Mouse (Mus musculus): Measurements from ENCODE around the gene Gpcpd1. TPM values are rescaled to one million over a fixed set of nuclear protein-coding genes. Genes with fewer than 3 reads are reported as not detected.

Gene Gpcpd1
- polyA plus RNA-seq, 1 experiment, result 9.1 TPM

DNA sequence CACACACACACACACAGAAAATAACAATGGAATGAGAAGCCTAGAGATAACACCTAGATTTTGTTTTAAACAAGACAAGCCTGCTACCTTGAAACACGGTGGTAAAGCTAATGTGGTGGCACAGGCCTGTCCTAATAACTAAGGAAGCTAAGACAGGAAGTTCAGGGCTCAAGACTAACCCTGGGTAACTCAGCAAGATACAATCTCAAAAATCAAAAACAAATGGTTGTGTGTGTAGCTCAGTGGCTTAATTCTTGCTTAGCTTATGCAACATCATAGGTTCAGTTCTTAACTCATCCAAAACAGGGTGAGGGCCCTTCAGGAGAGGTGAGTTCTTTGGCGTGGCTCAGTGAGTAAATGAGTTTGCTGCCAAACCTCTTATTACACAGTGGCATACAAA is 20.1 kb downstream of the Gpcpd1 start:
- Histone ChIP-seq H3K4me3 (replicated peaks) (no peak overlapping the region), H3K4me1 (ENCODE audit: control insufficient read depth) (peaks cover 19% of the 10 kb centered on the region), H3K9me3 (ENCODE audit: control insufficient read depth, low read length) (no peaks in the 10 kb centered on the region), H3K36me3 (ENCODE audit: control insufficient read depth) (peaks cover 100% of the 10 kb centered on the region), H3K27me3 (ENCODE audit: control insufficient read depth) (no peaks in the 10 kb centered on the region)
- TF ChIP-seq GATA1 (IDR thresholded peaks at IDR 0.05; ENCODE audit: low read length) (no peak), TAL1 (IDR thresholded peaks at IDR 0.05; ENCODE audit: low read length) (no peak)

DNA sequence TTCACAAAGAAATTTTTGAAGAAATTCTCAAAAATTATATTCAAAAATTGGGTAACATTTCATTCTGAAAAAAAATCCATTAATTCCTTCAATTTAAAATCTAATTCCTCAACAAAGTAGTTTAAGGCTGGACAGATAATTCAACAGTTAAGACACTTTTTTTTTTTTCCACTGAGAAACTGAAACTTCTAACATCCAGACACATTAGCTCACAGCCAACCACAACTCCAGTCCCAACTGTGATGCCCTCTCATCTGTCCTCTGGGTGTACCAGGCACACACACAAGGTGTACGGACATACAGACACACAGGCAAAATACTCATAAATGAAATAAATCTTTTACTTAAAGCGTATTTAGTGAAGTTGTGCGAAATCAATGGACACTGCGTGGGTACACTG is 25.7 kb downstream of the Gpcpd1 start:
- H3K27me3 ChIP-seq (ENCODE audit: control insufficient read depth), result no peaks in the 10 kb centered on the region
- no peaks in the 10 kb centered on the region for H3K9me3 ChIP-seq (ENCODE audit: control insufficient read depth, low read length)
- no peaks in the 10 kb centered on the region; the same call in 1 of the 2 replicates for H3K4me1 ChIP-seq (ENCODE audit: control insufficient read depth)
- H3K4me3 ChIP-seq (replicated peaks), result no peak overlapping the region
- TF ChIP-seq GATA1 (IDR thresholded peaks at IDR 0.05; ENCODE audit: low read length) (no peak), TAL1 (IDR thresholded peaks at IDR 0.05; ENCODE audit: low read length) (no peak)
- peaks cover 97% of the 10 kb centered on the region for H3K36me3 ChIP-seq (ENCODE audit: control insufficient read depth)

DNA sequence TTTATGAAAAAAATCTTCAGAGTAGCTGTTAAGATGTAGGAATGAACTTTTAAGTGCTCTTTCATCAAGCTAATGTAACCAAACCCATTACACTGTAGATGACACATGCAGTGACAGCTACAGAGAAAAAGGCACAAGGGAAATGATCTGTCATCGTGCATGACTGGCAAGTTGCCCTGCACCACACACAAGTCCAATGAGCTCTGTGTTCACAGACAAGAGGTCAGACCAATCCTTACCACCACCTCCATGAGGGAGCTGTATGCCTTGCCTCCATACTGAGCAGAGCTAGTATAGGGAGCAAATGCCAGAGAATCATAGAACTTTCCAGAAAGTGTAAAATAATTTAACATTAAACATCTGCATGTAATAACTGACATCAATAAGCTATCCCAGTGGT is 59.7 kb downstream of the Gpcpd1 start:
- TF ChIP-seq GATA1 (IDR thresholded peaks at IDR 0.05; ENCODE audit: low read length) (no peak), TAL1 (IDR thresholded peaks at IDR 0.05; ENCODE audit: low read length) (no peak)
- H3K4me1 ChIP-seq (ENCODE audit: control insufficient read depth), result no peaks in the 10 kb centered on the region; the same call in 1 of the 2 replicates
- H3K9me3 ChIP-seq (ENCODE audit: control insufficient read depth, low read length), result no peaks in the 10 kb centered on the region
- H3K36me3 ChIP-seq (ENCODE audit: control insufficient read depth), result peaks cover 64% of the 10 kb centered on the region
- no peak overlapping the region for H3K4me3 ChIP-seq (replicated peaks)
- H3K27me3 ChIP-seq (ENCODE audit: control insufficient read depth), result no peaks in the 10 kb centered on the region

DNA sequence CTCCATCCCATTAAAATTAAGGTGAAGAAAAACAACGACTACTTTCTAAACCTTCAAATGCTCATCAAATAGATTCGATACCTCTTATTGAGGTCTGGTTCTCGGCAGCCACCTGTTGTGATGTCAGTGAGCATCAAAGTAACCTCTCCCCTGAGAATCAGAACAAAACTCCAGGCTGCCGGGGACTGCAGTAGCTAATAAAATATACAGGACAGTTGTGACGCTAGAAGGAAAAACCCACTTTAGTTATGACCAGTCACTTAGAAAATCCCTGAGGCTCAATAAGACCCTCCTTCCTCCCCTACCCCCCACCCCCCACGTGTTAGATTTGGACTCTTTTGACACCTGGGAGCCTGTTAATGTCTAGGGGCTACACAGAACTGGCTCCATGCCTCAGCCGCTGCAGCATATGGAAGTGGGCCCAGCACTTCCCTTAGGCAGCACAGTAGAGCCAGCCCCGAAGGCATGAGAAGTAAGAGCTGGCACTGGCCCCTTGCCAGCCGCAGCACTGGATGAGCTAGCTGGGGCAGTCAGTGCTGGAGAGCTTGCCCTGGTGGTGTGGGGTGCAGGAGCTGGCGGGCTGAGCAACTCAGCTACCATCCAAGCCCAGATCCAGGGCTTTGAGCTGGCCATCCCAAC is 60.5 kb downstream of the Gpcpd1 start:
- Histone ChIP-seq H3K4me3 (replicated peaks) (no peak overlapping the region), H3K9me3 (ENCODE audit: control insufficient read depth, low read length) (no peaks in the 10 kb centered on the region), H3K4me1 (ENCODE audit: control insufficient read depth) (no peaks in the 10 kb centered on the region; the same call in 1 of the 2 replicates), H3K36me3 (ENCODE audit: control insufficient read depth) (peaks cover 56% of the 10 kb centered on the region), H3K27me3 (ENCODE audit: control insufficient read depth) (no peaks in the 10 kb centered on the region)
- no peak for TF ChIP-seq TAL1 (IDR thresholded peaks at IDR 0.05; ENCODE audit: low read length)
- no peak for TF ChIP-seq GATA1 (IDR thresholded peaks at IDR 0.05; ENCODE audit: low read length)

- H3K36me3 ChIP-seq (ENCODE audit: control insufficient read depth), result peaks cover 47% of the 10 kb centered on the region
- TF ChIP-seq GATA1 (IDR thresholded peaks at IDR 0.05; ENCODE audit: low read length) (no peak), TAL1 (IDR thresholded peaks at IDR 0.05; ENCODE audit: low read length) (no peak)
These were observed 61.4 kb downstream of the Gpcpd1 start for GRCm38 (mm10) chr2:132526110-132526509.

GRCm38 (mm10) chr2:132518021-132518901 is 69.3 kb downstream of the Gpcpd1 start:
- no peaks in the 10 kb centered on the region for H3K36me3 ChIP-seq (ENCODE audit: control insufficient read depth)
- peaks cover 12% of the 10 kb centered on the region for H3K4me1 ChIP-seq (ENCODE audit: control insufficient read depth)
- H3K4me3 ChIP-seq (replicated peaks), result no peak overlapping the region
- H3K9me3 ChIP-seq (ENCODE audit: control insufficient read depth, low read length), result no peaks in the 10 kb centered on the region
- no peak for TF ChIP-seq TAL1 (IDR thresholded peaks at IDR 0.05; ENCODE audit: low read length)
- H3K27me3 ChIP-seq (ENCODE audit: control insufficient read depth), result no peaks in the 10 kb centered on the region

More at GRCm38 (mm10) chr2:132526110-132526509, 61.4 kb downstream of the Gpcpd1 start:
- no peaks in the 10 kb centered on the region for H3K27me3 ChIP-seq (ENCODE audit: control insufficient read depth)
- no peaks in the 10 kb centered on the region for H3K9me3 ChIP-seq (ENCODE audit: control insufficient read depth, low read length)
- no peak overlapping the region for H3K4me3 ChIP-seq (replicated peaks)
- no peaks in the 10 kb centered on the region; the same call in 1 of the 2 replicates for H3K4me1 ChIP-seq (ENCODE audit: control insufficient read depth)

- Histone ChIP-seq H3K4me3 (replicated peaks) (no peak overlapping the region), H3K36me3 (ENCODE audit: control insufficient read depth) (no peaks in the 10 kb centered on the region), H3K4me1 (ENCODE audit: control insufficient read depth) (peaks cover 21% of the 10 kb centered on the region), H3K9me3 (ENCODE audit: control insufficient read depth, low read length) (no peaks in the 10 kb centered on the region), H3K27me3 (ENCODE audit: control insufficient read depth) (no peaks in the 10 kb centered on the region)
- TF ChIP-seq GATA1 (IDR thresholded peaks at IDR 0.05; ENCODE audit: low read length) (no peak), TAL1 (IDR thresholded peaks at IDR 0.05; ENCODE audit: low read length) (no peak)
These were observed 70.2 kb downstream of the Gpcpd1 start for GRCm38 (mm10) chr2:132517194-132517836.

GRCm38 (mm10) chr2:132516130-132517030 is 71.1 kb downstream of the Gpcpd1 start:
- H3K36me3 ChIP-seq (ENCODE audit: control insufficient read depth), result no peaks in the 10 kb centered on the region
- H3K4me1 ChIP-seq (ENCODE audit: control insufficient read depth), result peaks cover 26% of the 10 kb centered on the region
- TF ChIP-seq TAL1 (IDR thresholded peaks at IDR 0.05; ENCODE audit: low read length) (no peak), GATA1 (IDR thresholded peaks at IDR 0.05; ENCODE audit: low read length) (no peak)

More at GRCm38 (mm10) chr2:132516130-132517030, 71.1 kb downstream of the Gpcpd1 start:
- Histone ChIP-seq H3K4me3 (replicated peaks) (no peak overlapping the region), H3K9me3 (ENCODE audit: control insufficient read depth, low read length) (no peaks in the 10 kb centered on the region), H3K27me3 (ENCODE audit: control insufficient read depth) (no peaks in the 10 kb centered on the region)

All from erythroblast, embryonic 14.5 days (primary cell).